Mouse (Mus musculus) small intestine, adult 2 months (tissue): Measurements from ENCODE around the gene Atxn7l1. TPM values are rescaled to one million over a fixed set of nuclear protein-coding genes. Genes with fewer than 3 reads are reported as not detected.

Source experiments
- H3K27ac ChIP-seq: fragments of 200-500 bp; 2 replicates; pipeline ENCODE4 v1.5.1; 2012; ENCODE audit warnings: low read depth, low read length, control low read depth, inconsistent platforms; ENCODE audit not compliant: insufficient read depth
- H3K27me3 ChIP-seq: fragments of 200-500 bp; 2 replicates; pipeline ENCODE4 v1.6.1; 2012; ENCODE audit warnings: mild to moderate bottlenecking, moderate library complexity, low read length, inconsistent platforms; ENCODE audit not compliant: control insufficient read depth, insufficient read depth
- H3K36me3 ChIP-seq: fragments of 200-500 bp; 2 replicates; pipeline ENCODE4 v1.6.1; 2012; ENCODE audit warnings: mild to moderate bottlenecking, low read length, control low read depth, inconsistent platforms; ENCODE audit not compliant: control insufficient read depth, insufficient read depth
- H3K4me1 ChIP-seq: fragments of 200-500 bp; 2 replicates; pipeline ENCODE4 v1.6.1; 2012; ENCODE audit warnings: low read length, inconsistent platforms, mixed read lengths; ENCODE audit not compliant: control insufficient read depth, insufficient read depth, insufficient read length
- H3K4me3 ChIP-seq: fragments of 200-500 bp; 2 replicates; pipeline ENCODE4 v1.5.1; 2012; ENCODE audit warnings: low read depth, mild to moderate bottlenecking, control low read depth, inconsistent platforms, low read length, moderate library complexity
- CTCF ChIP-seq: fragments of 200-500 bp; IDR thresholded peaks from 2 replicates; pipeline ENCODE4 v1.5.1; 2012; ENCODE audit warnings: low read depth, mild to moderate bottlenecking, control low read depth, inconsistent platforms, low read length, moderate library complexity, mixed read lengths; ENCODE audit not compliant: insufficient replicate concordance, insufficient read length; ENCODE audit errors: extremely low read depth
- POLR2A ChIP-seq: fragments of 200-500 bp; IDR thresholded peaks from 2 replicates; pipeline ENCODE4 v1.6.1; 2012; ENCODE audit warnings: low read depth, mild to moderate bottlenecking, control low read depth, inconsistent platforms, low read length, moderate library complexity
- WGBS: fragments of 180-500 bp; shearing (Covaris S2); methylation state at CpG from one replicate; pipeline ENCODE4 v1.1.7; 2018; 5-methylcytosine and 5-hydroxymethylcytosine counted together
- polyA plus RNA-seq: library from polyadenylated mRNA; depleted of rRNA; stranded (reverse); fragments of >200 nt; gene quantifications from 2 replicates; pipeline ENCODE4 v1.2.3, GENCODE M21; 2012

Gene Atxn7l1
- polyA plus RNA-seq, 1 experiment, result 19.2 TPM

DNA sequence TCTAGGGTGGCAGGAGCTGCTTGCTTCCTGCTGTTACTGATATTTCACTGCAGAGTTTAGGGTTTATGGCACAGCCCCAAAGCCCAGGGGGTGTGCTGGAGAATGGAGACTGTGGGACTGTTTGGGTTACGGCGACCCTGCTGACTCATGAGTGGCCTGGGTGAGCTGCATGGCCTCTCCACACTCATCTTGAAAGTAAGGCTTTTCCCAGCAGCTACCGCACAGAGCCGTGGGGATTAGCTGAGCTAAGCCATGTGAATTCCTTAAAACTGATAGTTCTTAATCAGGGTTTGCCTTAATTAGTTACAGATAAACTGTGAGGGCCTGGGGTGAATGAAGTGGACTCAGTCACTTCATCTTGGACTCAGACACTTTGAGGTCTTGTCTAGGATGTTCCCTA is 137.9 kb downstream of the Atxn7l1 start:
- 63% methylated on average over 4 of the region's 4 CpGs for WGBS
- Histone ChIP-seq H3K27ac (no peak overlapping the region), H3K27me3 (no peaks in the 10 kb centered on the region), H3K36me3 (no peaks in the 10 kb centered on the region), H3K4me1 (peaks cover 8% of the 10 kb centered on the region; the same call in 1 of the 2 replicates), H3K4me3 (no peak overlapping the region)
- TF ChIP-seq POLR2A (no peak), CTCF (no peak)

DNA sequence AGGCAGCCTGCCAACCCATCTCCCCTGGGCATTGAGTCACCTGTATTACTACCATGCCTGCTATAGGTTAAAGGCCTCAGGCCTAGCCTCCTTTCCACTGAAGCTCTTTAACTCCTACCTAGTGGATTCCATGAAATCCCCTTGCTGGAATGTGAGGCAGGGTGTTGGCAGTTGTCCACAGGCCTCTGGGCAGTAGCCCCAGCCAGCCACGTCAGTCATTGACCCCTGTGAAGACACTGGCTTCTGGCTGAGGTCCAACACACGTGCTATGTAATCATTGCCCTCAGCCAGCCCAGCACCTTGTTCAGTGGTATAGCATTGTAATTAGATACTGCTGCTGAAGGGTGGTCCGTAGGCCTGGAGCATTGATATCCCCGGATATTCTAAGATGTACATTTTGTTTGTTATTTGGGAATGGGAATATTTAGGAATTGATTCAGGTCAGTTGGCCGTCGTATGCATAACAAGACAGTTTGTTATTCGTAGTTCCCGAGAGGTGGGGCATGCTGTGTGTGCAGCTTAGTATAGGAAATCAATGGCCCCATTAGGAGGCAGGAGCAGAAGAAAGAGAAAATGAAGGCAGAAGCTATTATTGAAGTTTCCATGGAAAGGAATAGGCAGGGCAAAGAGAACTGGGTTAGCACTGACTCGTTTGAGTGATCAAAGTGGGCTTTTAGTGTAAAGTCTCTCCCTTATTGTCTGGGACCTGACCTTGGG is 138.6 kb downstream of the Atxn7l1 start:
- Histone ChIP-seq H3K4me3 (no peak overlapping the region), H3K27ac (no peak overlapping the region), H3K4me1 (peaks cover 8% of the 10 kb centered on the region; the same call in 1 of the 2 replicates), H3K27me3 (no peaks in the 10 kb centered on the region), H3K36me3 (no peaks in the 10 kb centered on the region)
- no peak for TF ChIP-seq POLR2A
- TF ChIP-seq CTCF, result no peak
- 71% methylated on average over 9 of the region's 9 CpGs for WGBS

DNA sequence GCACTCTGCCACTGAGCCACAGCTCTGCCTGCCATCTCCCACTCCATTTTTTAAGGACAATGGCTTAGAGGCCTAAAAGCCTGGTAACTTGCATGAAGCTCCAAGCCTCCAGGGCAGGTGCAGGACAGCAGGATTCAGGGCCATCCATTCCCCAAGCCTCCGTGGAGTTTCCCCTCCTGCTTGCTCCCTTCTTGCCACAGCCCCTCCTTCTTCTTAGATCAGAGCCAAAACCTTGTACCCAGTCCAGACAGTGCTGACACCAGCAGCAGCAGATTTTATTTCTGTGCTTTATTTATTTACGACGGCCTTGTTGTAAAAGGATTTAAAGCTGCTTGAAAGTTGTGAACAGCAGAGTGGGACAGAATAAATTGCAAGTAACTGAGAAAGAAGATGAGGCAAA is 140.2 kb downstream of the Atxn7l1 start:
- 15% methylated on average over 3 of the region's 3 CpGs for WGBS
- no peaks in the 10 kb centered on the region for H3K27me3 ChIP-seq
- H3K36me3 ChIP-seq, result no peaks in the 10 kb centered on the region
- H3K4me1 ChIP-seq, result peaks cover 10% of the 10 kb centered on the region; the same call in 1 of the 2 replicates
- no peak overlapping the region for H3K27ac ChIP-seq
- no peak for TF ChIP-seq POLR2A
- TF ChIP-seq CTCF, result no peak
- no peak overlapping the region for H3K4me3 ChIP-seq

DNA sequence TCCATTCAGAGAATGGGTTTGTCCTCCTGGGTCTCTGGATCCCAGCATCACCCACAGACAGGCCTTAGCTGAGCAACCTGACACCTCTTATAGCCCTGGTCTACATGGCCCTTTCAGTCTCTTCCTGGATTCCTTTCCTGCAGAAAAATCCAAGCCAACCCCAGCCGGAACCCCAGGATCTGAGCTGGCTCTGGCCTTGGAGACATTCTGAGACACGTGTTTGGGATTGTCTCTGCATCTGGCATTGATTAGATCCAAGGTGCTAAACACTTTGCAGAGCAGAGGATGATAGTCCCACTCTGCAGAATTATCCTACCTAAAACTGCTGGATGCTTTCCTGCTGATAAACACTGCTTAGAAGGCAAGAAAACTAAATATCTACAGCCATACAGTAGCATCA is 141.3 kb downstream of the Atxn7l1 start:
- Histone ChIP-seq H3K4me3 (no peak overlapping the region), H3K4me1 (peaks cover 10% of the 10 kb centered on the region; the same call in 1 of the 2 replicates), H3K27ac (no peak overlapping the region), H3K27me3 (no peaks in the 10 kb centered on the region), H3K36me3 (no peaks in the 10 kb centered on the region)
- TF ChIP-seq POLR2A, result no peak
- no peak for TF ChIP-seq CTCF
- WGBS, result 88% methylated on average over 2 of the region's 2 CpGs

DNA sequence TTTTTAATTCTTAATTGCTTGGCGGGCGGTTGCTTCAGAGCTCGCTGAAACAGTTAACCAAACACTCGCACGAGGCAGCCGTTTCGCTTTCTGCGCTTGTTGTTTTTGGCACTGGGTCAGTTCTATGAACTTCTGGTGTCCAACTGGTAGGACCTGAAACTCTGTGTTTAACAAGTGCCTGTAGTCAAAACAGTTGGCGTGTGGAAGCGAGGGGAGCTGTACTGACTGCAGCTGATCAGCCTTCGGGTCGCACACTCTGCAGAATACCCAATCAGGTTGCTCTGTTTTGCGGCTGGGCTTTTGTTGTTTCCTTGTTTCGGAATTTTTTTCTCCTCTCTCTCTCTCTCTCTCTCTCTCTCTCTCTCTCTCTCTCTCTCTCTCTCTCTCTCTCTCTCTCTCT is 154.6 kb downstream of the Atxn7l1 start:
- under 1% methylated on average over 14 of the region's 14 CpGs for WGBS
- Histone ChIP-seq H3K27me3 (no peaks in the 10 kb centered on the region), H3K4me1 (no peaks in the 10 kb centered on the region), H3K27ac (peak overlapping the region; percentile 52), H3K4me3 (peak overlapping the region; percentile 60), H3K36me3 (no peaks in the 10 kb centered on the region)
- TF ChIP-seq POLR2A (no peak), CTCF (no peak)

DNA sequence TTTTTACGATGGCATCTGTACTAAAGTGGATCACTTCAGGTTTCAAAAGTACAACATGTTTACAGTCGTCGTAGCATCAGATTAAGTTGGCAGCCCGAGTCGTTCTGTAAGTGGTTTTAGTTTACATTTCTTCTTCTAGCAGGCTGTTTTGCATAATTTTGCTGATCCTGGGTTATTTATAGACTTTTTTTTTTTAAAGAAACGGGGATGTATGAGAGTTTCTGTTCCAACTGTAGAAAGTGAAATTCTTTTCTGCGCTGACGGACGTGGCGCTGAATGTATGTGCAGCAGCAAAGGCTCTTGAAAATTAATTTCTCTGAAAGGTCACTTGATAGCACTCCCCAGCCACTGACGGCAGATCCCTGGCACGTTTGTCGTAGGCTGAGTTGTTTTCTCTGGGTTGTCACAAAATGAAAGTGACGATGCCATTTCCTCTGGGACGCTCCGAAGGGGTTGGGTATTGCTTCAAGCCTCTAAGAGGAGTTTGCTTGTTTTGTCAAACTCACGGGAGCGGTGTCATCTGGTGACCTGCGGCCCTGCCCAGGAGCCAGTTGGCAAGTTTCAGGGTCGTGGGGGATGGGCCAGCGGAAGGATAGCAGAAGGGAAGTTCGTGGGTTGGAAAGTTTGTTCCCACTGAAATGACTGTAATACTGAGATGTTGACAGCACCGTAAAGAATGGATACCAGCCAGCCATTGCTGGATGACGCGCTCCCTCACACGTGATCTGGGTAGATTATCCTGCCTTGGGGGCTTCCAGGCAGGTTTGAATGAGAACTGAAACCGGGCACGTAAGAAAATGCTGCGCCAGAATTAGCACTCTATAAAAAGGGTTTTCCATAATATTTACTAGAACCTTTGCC is 155.3 kb downstream of the Atxn7l1 start:
- no peak for TF ChIP-seq CTCF
- under 1% methylated on average over 29 of the region's 29 CpGs for WGBS
- H3K4me1 ChIP-seq, result no peaks in the 10 kb centered on the region

DNA sequence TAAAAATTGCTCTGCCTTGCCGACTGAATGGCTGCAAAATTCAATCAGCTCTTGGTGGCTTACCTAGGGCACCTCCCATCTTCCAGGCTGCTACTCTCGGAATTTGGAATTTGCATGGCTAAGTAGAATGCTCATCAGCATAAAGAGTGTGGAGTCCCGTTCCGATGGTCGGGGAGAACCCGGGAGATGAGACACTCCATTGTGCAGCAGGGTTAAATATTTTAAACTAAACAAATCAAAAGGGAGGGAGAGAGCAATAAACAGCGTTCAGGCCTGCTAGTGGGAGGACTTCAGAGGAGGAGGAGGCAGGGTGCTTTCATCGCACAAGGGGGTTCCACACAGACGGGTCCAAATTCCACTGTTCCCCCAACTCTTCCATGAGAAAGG is 155.9 kb downstream of the Atxn7l1 start:
- H3K4me1 ChIP-seq, result no peaks in the 10 kb centered on the region
- H3K36me3 ChIP-seq, result no peaks in the 10 kb centered on the region
- TF ChIP-seq CTCF (no peak), POLR2A (no peak)
- WGBS, result 8% methylated on average over 9 of the region's 9 CpGs
- no peaks in the 10 kb centered on the region for H3K27me3 ChIP-seq
- H3K27ac ChIP-seq, result peak overlapping the region; percentile 31; the same call in 1 of the 2 replicates
- peak overlapping the region; percentile 79; the same call in 1 of the 2 replicates for H3K4me3 ChIP-seq

More for the DNA sequence above, 155.3 kb downstream of the Atxn7l1 start:
- peak overlapping the region; percentile 31 for H3K27ac ChIP-seq
- peak overlapping the region; percentile 79 for H3K4me3 ChIP-seq
- H3K36me3 ChIP-seq, result no peaks in the 10 kb centered on the region
- no peaks in the 10 kb centered on the region for H3K27me3 ChIP-seq
